Mouse (Mus musculus) limb, embryonic 11.5 days (tissue): ENCODE results near the gene Tmem256. TPM values are rescaled to one million over a fixed set of nuclear protein-coding genes. Genes with fewer than 3 reads are reported as not detected.

Experiments used
- ATAC-seq: fragments of 200-750 bp; cut with Nextera tagmentation; 2 replicates; pipeline ENCODE4 v1.8.0; 2017; ENCODE audit warnings: low read depth; ENCODE audit not compliant: insufficient number of reproducible peaks, low FRiP score, low TSS enrichment
- DNase-seq: peaks from one replicate; pipeline ENCODE4 v3.0.0-alpha.2; 2015; ENCODE audit warnings: low spot score
- H3K27ac ChIP-seq: fragments of 300-500 bp; sonication (generic); replicated peaks from 2 replicates; pipeline ENCODE4 v1.5.1; 2014; ENCODE audit warnings: low read depth, mild to moderate bottlenecking, low read length
- H3K27me3 ChIP-seq: fragments of 300-500 bp; sonication (generic); 2 replicates; pipeline ENCODE4 v1.6.1; 2014; ENCODE audit warnings: mild to moderate bottlenecking, low read length, mixed read lengths; ENCODE audit not compliant: control insufficient read depth, insufficient read depth
- H3K36me3 ChIP-seq: fragments of 300-500 bp; sonication (generic); 2 replicates; pipeline ENCODE4 v1.6.1; 2014; ENCODE audit warnings: mild to moderate bottlenecking, low read length, moderate library complexity, mixed read lengths; ENCODE audit not compliant: control insufficient read depth, insufficient read depth
- H3K4me1 ChIP-seq: fragments of 300-500 bp; sonication (generic); 2 replicates; pipeline ENCODE4 v1.6.1; 2014; ENCODE audit warnings: low read length, mixed read lengths; ENCODE audit not compliant: control insufficient read depth, insufficient read depth
- H3K4me2 ChIP-seq: fragments of 300-500 bp; sonication (generic); 2 replicates; pipeline ENCODE4 v1.6.1; 2014; ENCODE audit warnings: low read depth, mild to moderate bottlenecking, moderate library complexity; ENCODE audit not compliant: severe bottlenecking
- H3K4me3 ChIP-seq: fragments of 300-500 bp; sonication (generic); 2 replicates; pipeline ENCODE4 v1.5.1; 2014; ENCODE audit warnings: low read depth, low read length
- H3K9ac ChIP-seq: fragments of 300-500 bp; sonication (generic); 2 replicates; pipeline ENCODE4 v1.6.1; 2014; ENCODE audit warnings: mild to moderate bottlenecking, low read length
- H3K9me3 ChIP-seq: fragments of 300-500 bp; sonication (generic); 2 replicates; pipeline ENCODE4 v1.6.1; 2016; ENCODE audit warnings: low read length; ENCODE audit not compliant: control insufficient read depth
- WGBS: fragments of 180-500 bp; shearing (Covaris S2); extraction: QIAGEN DNeasy Blood & Tissue Kit; methylation state at CpG from one replicate; pipeline ENCODE4 v1.1.7; 2014; 5-methylcytosine and 5-hydroxymethylcytosine counted together
- polyA plus RNA-seq: library from polyadenylated mRNA; unstranded; fragments of >200 nt; fragmentation: Nextera tagmentation; extraction: Ambion mirVana; gene quantifications from 2 replicates; pipeline ENCODE4 v1.2.1, GENCODE M21; 2014

The Tmem256 gene
- polyA plus RNA-seq, 1 experiment from 2014 or later, result 285 TPM

GRCm38 (mm10) chr11:69837604-69837951 is 736 bp upstream of the Tmem256 start, which contains the start of gene Nlgn2:
Gene Nlgn2 (minus strand): TSS chr11:69837784.
- Histone ChIP-seq H3K27ac (peak within 1 kb of the TSS; percentile 81), H3K27me3 (peaks cover 18% of the 10 kb centered on the region), H3K4me3 (peak within 1 kb of the TSS; percentile 62), H3K9ac (peak within 1 kb of the TSS; percentile 70), H3K4me1 (peaks cover 24% of the 10 kb centered on the region), H3K9me3 (no peaks in the 10 kb centered on the region), H3K4me2 (peak within 1 kb of the TSS; percentile 85), H3K36me3 (no peaks in the 10 kb centered on the region)
- WGBS, result under 1% methylated on average over 32 of the region's 32 CpGs
- ATAC-seq (no peak), DNase-seq (no peak)

- 3% methylated on average over 7 of the region's 7 CpGs for WGBS
- ATAC-seq (peak; percentile 1; the same call in 1 of the 2 replicates), DNase-seq (no peak)
- Histone ChIP-seq H3K4me2 (peak overlapping the region; percentile 66), H3K9ac (peak overlapping the region; percentile 63), H3K36me3 (no peaks in the 10 kb centered on the region), H3K27ac (peak overlapping the region; percentile 81), H3K9me3 (no peaks in the 10 kb centered on the region), H3K4me3 (peak overlapping the region; percentile 62), H3K27me3 (peaks cover 14% of the 10 kb centered on the region), H3K4me1 (peaks cover 24% of the 10 kb centered on the region)
These were observed 395 bp downstream of the Tmem256 start for GRCm38 (mm10) chr11:69838714-69839104.

- Histone ChIP-seq H3K27ac (peak within 1 kb of the TSS; percentile 97), H3K27me3 (no peaks in the 10 kb centered on the region), H3K4me1 (peaks cover 11% of the 10 kb centered on the region), H3K4me2 (peak within 1 kb of the TSS; percentile 75), H3K9ac (peak within 1 kb of the TSS; percentile 70), H3K36me3 (peaks cover 10% of the 10 kb centered on the region), H3K9me3 (no peaks in the 10 kb centered on the region), H3K4me3 (peak within 1 kb of the TSS; percentile 74)
- DNase-seq (peak; percentile 97), ATAC-seq (peak; percentile 88)
- WGBS, result under 1% methylated on average over 38 of the region's 38 CpGs
These were observed 7.9 kb downstream of the Tmem256 start, which contains the start of gene Plscr3 for GRCm38 (mm10) chr11:69846198-69846680. Gene Plscr3 (plus strand): TSS chr11:69846376.

- Histone ChIP-seq H3K9me3 (no peaks in the 10 kb centered on the region), H3K27me3 (no peaks in the 10 kb centered on the region), H3K27ac (peak overlapping the region; percentile 97), H3K4me2 (peak overlapping the region; percentile 75), H3K9ac (peak overlapping the region; percentile 70), H3K4me1 (peaks cover 11% of the 10 kb centered on the region), H3K4me3 (peak overlapping the region; percentile 74), H3K36me3 (peaks cover 15% of the 10 kb centered on the region)
- ATAC-seq (peak; percentile 53; the same call in 1 of the 2 replicates), DNase-seq (peak; percentile 62)
- 11% methylated on average over 37 of the region's 37 CpGs for WGBS
These were observed 8.7 kb downstream of the Tmem256 start for GRCm38 (mm10) chr11:69846738-69847688.

- no peak overlapping the region for H3K4me3 ChIP-seq
- H3K27ac ChIP-seq, result no peak overlapping the region
- DNase-seq (no peak), ATAC-seq (no peak)
- H3K4me2 ChIP-seq, result no peak overlapping the region; the same call in 1 of the 2 replicates
- H3K9me3 ChIP-seq, result no peaks in the 10 kb centered on the region
- no peaks in the 10 kb centered on the region for H3K27me3 ChIP-seq
- 94% methylated on average over 6 of the region's 6 CpGs for WGBS
- H3K4me1 ChIP-seq, result peaks cover 11% of the 10 kb centered on the region
- H3K36me3 ChIP-seq, result peaks cover 15% of the 10 kb centered on the region
- no peak overlapping the region for H3K9ac ChIP-seq
These were observed 9.7 kb downstream of the Tmem256 start for GRCm38 (mm10) chr11:69848021-69848420.

GRCm38 (mm10) chr11:69849128-69849527 is 10.8 kb downstream of the Tmem256 start:
- ATAC-seq (no peak), DNase-seq (no peak)
- Histone ChIP-seq H3K4me1 (peaks cover 11% of the 10 kb centered on the region), H3K27me3 (no peaks in the 10 kb centered on the region), H3K4me2 (0 out of 2 replicates have a peak overlapping the region, but pooled peaks have one; percentile 10), H3K9me3 (no peaks in the 10 kb centered on the region), H3K9ac (no peak overlapping the region), H3K27ac (no peak overlapping the region), H3K36me3 (peaks cover 15% of the 10 kb centered on the region), H3K4me3 (no peak overlapping the region)
- WGBS, result 91% methylated on average over 9 of the region's 9 CpGs

GRCm38 (mm10) chr11:69849884-69850283 is 11.6 kb downstream of the Tmem256 start:
- no peaks in the 10 kb centered on the region for H3K27me3 ChIP-seq
- H3K36me3 ChIP-seq, result peaks cover 15% of the 10 kb centered on the region
- ATAC-seq (no peak), DNase-seq (no peak)
- no peaks in the 10 kb centered on the region for H3K9me3 ChIP-seq
- H3K4me3 ChIP-seq, result no peak overlapping the region
- WGBS, result 94% methylated on average over 15 of the region's 15 CpGs
- no peak overlapping the region for H3K9ac ChIP-seq
- no peak overlapping the region for H3K4me2 ChIP-seq
- H3K27ac ChIP-seq, result no peak overlapping the region
- H3K4me1 ChIP-seq, result peaks cover 11% of the 10 kb centered on the region

GRCm38 (mm10) chr11:69850754-69851153 is 12.4 kb downstream of the Tmem256 start:
- no peaks in the 10 kb centered on the region for H3K9me3 ChIP-seq
- peaks cover 15% of the 10 kb centered on the region for H3K36me3 ChIP-seq
- 77% methylated on average over 8 of the region's 8 CpGs for WGBS
- DNase-seq, result no peak
- no peaks in the 10 kb centered on the region for H3K27me3 ChIP-seq
- no peak overlapping the region for H3K27ac ChIP-seq
- ATAC-seq, result no peak
- peaks cover 11% of the 10 kb centered on the region for H3K4me1 ChIP-seq
- no peak overlapping the region for H3K4me3 ChIP-seq
- H3K4me2 ChIP-seq, result no peak overlapping the region
- no peak overlapping the region for H3K9ac ChIP-seq
